Mouse (Mus musculus): ENCODE measurements at regions not wholly inside any gene's neighbourhood (a gene's known extent, or its start where the extent isn't known, plus 50 kb on each side); places are given as distances from the start of the nearest gene placed in this dataset.

- WGBS = 81% methylated on average over 5 of the region's 5 CpGs
- H3K9me3 ChIP-seq = no peaks in the 10 kb centered on the region
- H3K27ac ChIP-seq = peak overlapping the region; percentile 1; the same call in 1 of the 2 replicates
- no peaks in the 10 kb centered on the region for H3K36me3 ChIP-seq
- no peak overlapping the region for H3K4me3 ChIP-seq
- 0 out of 2 replicates have a peak, but pooled peaks cover 3% of the 10 kb centered on the region for H3K4me1 ChIP-seq (replicated peaks)
- no peaks in the 10 kb centered on the region for H3K27me3 ChIP-seq (ENCODE audit: insufficient read depth, poor library complexity, severe bottlenecking)
- no peak for DNase-seq (ENCODE audit: low spot score)
Measured at GRCm38 (mm10) chr15:74461935-74462334, 174.2 kb downstream of the Mroh4 start.

GRCm38 (mm10) chr15:74459345-74459975, 176.7 kb downstream of the Mroh4 start:
- Histone ChIP-seq H3K4me1 (replicated peaks) (peaks cover 17% of the 10 kb centered on the region; the same call in 1 of the 2 replicates), H3K27ac (no peak overlapping the region), H3K27me3 (ENCODE audit: insufficient read depth, poor library complexity, severe bottlenecking) (no peaks in the 10 kb centered on the region), H3K4me3 (no peak overlapping the region), H3K9me3 (no peaks in the 10 kb centered on the region), H3K36me3 (no peaks in the 10 kb centered on the region)
- no peak for DNase-seq (ENCODE audit: low spot score)
- WGBS = 85% methylated on average over 12 of the region's 12 CpGs

- 89% methylated on average over 9 of the region's 9 CpGs for WGBS
- no peak for DNase-seq (ENCODE audit: low spot score)
- Histone ChIP-seq H3K27ac (no peak overlapping the region), H3K4me3 (no peak overlapping the region), H3K4me1 (replicated peaks) (peaks cover 17% of the 10 kb centered on the region; the same call in 1 of the 2 replicates), H3K27me3 (ENCODE audit: insufficient read depth, poor library complexity, severe bottlenecking) (no peaks in the 10 kb centered on the region), H3K36me3 (no peaks in the 10 kb centered on the region), H3K9me3 (no peaks in the 10 kb centered on the region)
Measured at GRCm38 (mm10) chr15:74458940-74459339, 177.2 kb downstream of the Mroh4 start.

GRCm38 (mm10) chr15:74457965-74458364, 178.2 kb downstream of the Mroh4 start:
- Histone ChIP-seq H3K4me3 (no peak overlapping the region), H3K9me3 (no peaks in the 10 kb centered on the region), H3K27ac (no peak overlapping the region), H3K36me3 (no peaks in the 10 kb centered on the region), H3K27me3 (ENCODE audit: insufficient read depth, poor library complexity, severe bottlenecking) (no peaks in the 10 kb centered on the region), H3K4me1 (replicated peaks) (peaks cover 17% of the 10 kb centered on the region; the same call in 1 of the 2 replicates)
- whole genome bisulfite sequencing = 87% methylated on average over 3 of the region's 3 CpGs
- DNase-seq (ENCODE audit: low spot score) = no peak

- Histone ChIP-seq H3K27ac (no peak overlapping the region), H3K4me3 (no peak overlapping the region), H3K36me3 (no peaks in the 10 kb centered on the region), H3K4me1 (replicated peaks) (peaks cover 14% of the 10 kb centered on the region; the same call in 1 of the 2 replicates), H3K27me3 (ENCODE audit: insufficient read depth, poor library complexity, severe bottlenecking) (no peaks in the 10 kb centered on the region), H3K9me3 (no peaks in the 10 kb centered on the region)
- no peak for DNase-seq (ENCODE audit: low spot score)
- 90% methylated on average over 6 of the region's 6 CpGs for WGBS
Measured at GRCm38 (mm10) chr15:74456675-74457040, 179.5 kb downstream of the Mroh4 start.

- Histone ChIP-seq H3K27me3 (ENCODE audit: insufficient read depth, poor library complexity, severe bottlenecking) (no peaks in the 10 kb centered on the region), H3K4me1 (replicated peaks) (peaks cover 14% of the 10 kb centered on the region; the same call in 1 of the 2 replicates), H3K9me3 (no peaks in the 10 kb centered on the region), H3K4me3 (no peak overlapping the region), H3K27ac (no peak overlapping the region), H3K36me3 (no peaks in the 10 kb centered on the region)
- 69% methylated on average over 11 of the region's 11 CpGs for WGBS
- DNase-seq (ENCODE audit: low spot score) = peak; percentile 12
Measured at GRCm38 (mm10) chr15:74455921-74456674, 180.1 kb downstream of the Mroh4 start.

- 85% methylated on average over 3 of the region's 3 CpGs for WGBS
- Histone ChIP-seq H3K27ac (no peak overlapping the region), H3K36me3 (no peaks in the 10 kb centered on the region), H3K9me3 (no peaks in the 10 kb centered on the region), H3K4me1 (replicated peaks) (peaks cover 14% of the 10 kb centered on the region; the same call in 1 of the 2 replicates), H3K27me3 (ENCODE audit: insufficient read depth, poor library complexity, severe bottlenecking) (no peaks in the 10 kb centered on the region), H3K4me3 (no peak overlapping the region)
- DNase-seq (ENCODE audit: low spot score) = no peak
Measured at GRCm38 (mm10) chr15:74454543-74454942, 181.6 kb downstream of the Mroh4 start.

GRCm38 (mm10) chr15:74453810-74454209, 182.3 kb downstream of the Mroh4 start:
- 82% methylated on average over 6 of the region's 6 CpGs for WGBS
- no peak for DNase-seq (ENCODE audit: low spot score)
- no peaks in the 10 kb centered on the region for H3K9me3 ChIP-seq

GRCm38 (mm10) chr15:74452426-74452825, 183.7 kb downstream of the Mroh4 start:
- no peaks in the 10 kb centered on the region for H3K9me3 ChIP-seq
- H3K27ac ChIP-seq = no peak overlapping the region
- H3K4me3 ChIP-seq = no peak overlapping the region
- H3K4me1 ChIP-seq (replicated peaks) = peaks cover 14% of the 10 kb centered on the region; the same call in 1 of the 2 replicates
- H3K36me3 ChIP-seq = no peaks in the 10 kb centered on the region
- no peaks in the 10 kb centered on the region for H3K27me3 ChIP-seq (ENCODE audit: insufficient read depth, poor library complexity, severe bottlenecking)
- 91% methylated on average over 3 of the region's 3 CpGs for WGBS
- no peak for DNase-seq (ENCODE audit: low spot score)

More at GRCm38 (mm10) chr15:74453810-74454209, 182.3 kb downstream of the Mroh4 start:
- no peak overlapping the region for H3K4me3 ChIP-seq
- no peaks in the 10 kb centered on the region for H3K27me3 ChIP-seq (ENCODE audit: insufficient read depth, poor library complexity, severe bottlenecking)
- H3K4me1 ChIP-seq (replicated peaks) = peaks cover 14% of the 10 kb centered on the region; the same call in 1 of the 2 replicates
- no peak overlapping the region for H3K27ac ChIP-seq
- no peaks in the 10 kb centered on the region for H3K36me3 ChIP-seq

GRCm38 (mm10) chr15:74441889-74442288, 194.3 kb downstream of the Mroh4 start:
- 81% methylated on average over 13 of the region's 13 CpGs for WGBS
- H3K9me3 ChIP-seq = no peaks in the 10 kb centered on the region
- no peaks in the 10 kb centered on the region for H3K27me3 ChIP-seq (ENCODE audit: insufficient read depth, poor library complexity, severe bottlenecking)
- H3K4me3 ChIP-seq = no peak overlapping the region
- H3K27ac ChIP-seq = no peak overlapping the region
- no peaks in the 10 kb centered on the region for H3K36me3 ChIP-seq
- 0 out of 2 replicates have a peak, but pooled peaks cover 2% of the 10 kb centered on the region for H3K4me1 ChIP-seq (replicated peaks)
- DNase-seq (ENCODE audit: low spot score) = no peak

GRCm38 (mm10) chr15:74426989-74427388, 209.2 kb downstream of the Mroh4 start:
- Histone ChIP-seq H3K4me3 (no peak overlapping the region), H3K27ac (no peak overlapping the region), H3K36me3 (no peaks in the 10 kb centered on the region), H3K4me1 (replicated peaks) (no peaks in the 10 kb centered on the region), H3K27me3 (ENCODE audit: insufficient read depth, poor library complexity, severe bottlenecking) (no peaks in the 10 kb centered on the region), H3K9me3 (no peaks in the 10 kb centered on the region)
- WGBS = 90% methylated on average over 6 of the region's 6 CpGs
- no peak for DNase-seq (ENCODE audit: low spot score)

GRCm38 (mm10) chr15:74423001-74423400, 213.2 kb downstream of the Mroh4 start:
- H3K36me3 ChIP-seq = no peaks in the 10 kb centered on the region
- WGBS = 85% methylated on average over 3 of the region's 3 CpGs
- no peaks in the 10 kb centered on the region for H3K9me3 ChIP-seq
- no peak overlapping the region for H3K27ac ChIP-seq
- no peaks in the 10 kb centered on the region for H3K27me3 ChIP-seq (ENCODE audit: insufficient read depth, poor library complexity, severe bottlenecking)
- no peak overlapping the region for H3K4me3 ChIP-seq
- H3K4me1 ChIP-seq (replicated peaks) = no peaks in the 10 kb centered on the region; the same call in 1 of the 2 replicates
- DNase-seq (ENCODE audit: low spot score) = no peak

GRCm38 (mm10) chr15:74420550-74420949, 215.6 kb downstream of the Mroh4 start:
- DNase-seq (ENCODE audit: low spot score) = no peak
- H3K36me3 ChIP-seq = no peaks in the 10 kb centered on the region
- H3K4me1 ChIP-seq (replicated peaks) = no peaks in the 10 kb centered on the region; the same call in 1 of the 2 replicates
- no peak overlapping the region for H3K27ac ChIP-seq
- H3K9me3 ChIP-seq = no peaks in the 10 kb centered on the region
- H3K4me3 ChIP-seq = no peak overlapping the region
- H3K27me3 ChIP-seq (ENCODE audit: insufficient read depth, poor library complexity, severe bottlenecking) = no peaks in the 10 kb centered on the region
- WGBS = 84% methylated on average over 8 of the region's 8 CpGs

Measured in hindbrain, embryonic 10.5 days (tissue).